Mouse (Mus musculus): ENCODE data around the gene Abl1. TPM values are rescaled to one million over a fixed set of nuclear protein-coding genes. Genes with fewer than 3 reads are reported as not detected.

Gene Abl1
- polyA plus RNA-seq, 1 experiment from 2014 or later: 41.2 TPM

- no peaks in the 10 kb centered on the region for H3K9me3 ChIP-seq (replicated peaks)
- no peak within 1 kb of the TSS for H3K4me3 ChIP-seq
- no peak within 1 kb of the TSS for H3K4me2 ChIP-seq
- peaks cover 20% of the 10 kb centered on the region for H3K4me1 ChIP-seq (replicated peaks)
- H3K36me3 ChIP-seq: 0 out of 2 replicates have a peak, but pooled peaks cover 2% of the 10 kb centered on the region
- no peak within 1 kb of the TSS for H3K9ac ChIP-seq
- H3K27ac ChIP-seq (ENCODE audit: poor library complexity, severe bottlenecking): no peak within 1 kb of the TSS
- peaks cover 37% of the 10 kb centered on the region for H3K27me3 ChIP-seq (replicated peaks)
- WGBS: 48% methylated on average over 12 of the region's 12 CpGs
- no peak for ATAC-seq (ENCODE audit: insufficient number of reproducible peaks, low FRiP score)
These were observed 122.3 kb downstream of the Abl1 start, which contains the start of gene Qrfp for GRCm38 (mm10) chr2:31810444-31810843. Gene Qrfp, minus strand, starts transcription at chr2:31810580.

- no peak for ATAC-seq (ENCODE audit: insufficient number of reproducible peaks, low FRiP score)
- WGBS: 74% methylated on average over 14 of the region's 14 CpGs
- peaks cover 45% of the 10 kb centered on the region for H3K27me3 ChIP-seq (replicated peaks)
These were observed 123.1 kb downstream of the Abl1 start for GRCm38 (mm10) chr2:31811086-31811958.

GRCm38 (mm10) chr2:31813641-31814040 is 125.5 kb downstream of the Abl1 start:
- no peaks in the 10 kb centered on the region for H3K9me3 ChIP-seq (replicated peaks)
- H3K4me3 ChIP-seq: no peak overlapping the region
- no peak overlapping the region for H3K4me2 ChIP-seq
- no peak overlapping the region for H3K9ac ChIP-seq
- ATAC-seq (ENCODE audit: insufficient number of reproducible peaks, low FRiP score): no peak
- WGBS: 74% methylated on average over 4 of the region's 4 CpGs
- no peak overlapping the region for H3K27ac ChIP-seq (ENCODE audit: poor library complexity, severe bottlenecking)
- no peaks in the 10 kb centered on the region for H3K36me3 ChIP-seq
- H3K27me3 ChIP-seq (replicated peaks): peaks cover 67% of the 10 kb centered on the region
- peaks cover 14% of the 10 kb centered on the region for H3K4me1 ChIP-seq (replicated peaks)

More at GRCm38 (mm10) chr2:31811086-31811958, 123.1 kb downstream of the Abl1 start:
- no peak overlapping the region for H3K4me3 ChIP-seq
- no peak overlapping the region for H3K9ac ChIP-seq
- no peak overlapping the region for H3K4me2 ChIP-seq
- no peak overlapping the region for H3K27ac ChIP-seq (ENCODE audit: poor library complexity, severe bottlenecking)
- H3K4me1 ChIP-seq (replicated peaks): peaks cover 20% of the 10 kb centered on the region
- no peaks in the 10 kb centered on the region for H3K9me3 ChIP-seq (replicated peaks)
- H3K36me3 ChIP-seq: no peaks in the 10 kb centered on the region

GRCm38 (mm10) chr2:31814699-31815098 is 126.5 kb downstream of the Abl1 start:
- Histone ChIP-seq H3K4me1 (replicated peaks) (peaks cover 7% of the 10 kb centered on the region), H3K4me2 (no peak overlapping the region), H3K4me3 (no peak overlapping the region), H3K9me3 (replicated peaks) (no peaks in the 10 kb centered on the region), H3K27me3 (replicated peaks) (peaks cover 66% of the 10 kb centered on the region), H3K9ac (no peak overlapping the region), H3K27ac (ENCODE audit: poor library complexity, severe bottlenecking) (no peak overlapping the region), H3K36me3 (no peaks in the 10 kb centered on the region)
- WGBS: 69% methylated on average over 7 of the region's 7 CpGs
- ATAC-seq (ENCODE audit: insufficient number of reproducible peaks, low FRiP score): no peak

GRCm38 (mm10) chr2:31815367-31815766 is 127.2 kb downstream of the Abl1 start:
- H3K36me3 ChIP-seq: no peaks in the 10 kb centered on the region
- H3K27me3 ChIP-seq (replicated peaks): peaks cover 67% of the 10 kb centered on the region
- H3K4me3 ChIP-seq: no peak overlapping the region
- H3K27ac ChIP-seq (ENCODE audit: poor library complexity, severe bottlenecking): no peak overlapping the region
- H3K9me3 ChIP-seq (replicated peaks): no peaks in the 10 kb centered on the region
- H3K4me2 ChIP-seq: no peak overlapping the region
- ATAC-seq (ENCODE audit: insufficient number of reproducible peaks, low FRiP score): no peak
- H3K9ac ChIP-seq: no peak overlapping the region
- WGBS: 24% methylated on average over 5 of the region's 5 CpGs
- peaks cover 1% of the 10 kb centered on the region; the same call in 1 of the 2 replicates for H3K4me1 ChIP-seq (replicated peaks)

GRCm38 (mm10) chr2:31822524-31823371 is 134.6 kb downstream of the Abl1 start:
- peak; percentile 31; the same call in 1 of the 2 replicates for ATAC-seq (ENCODE audit: insufficient number of reproducible peaks, low FRiP score)
- H3K27ac ChIP-seq (ENCODE audit: poor library complexity, severe bottlenecking): no peak overlapping the region

GRCm38 (mm10) chr2:31823933-31824730 is 136.0 kb downstream of the Abl1 start:
- H3K4me1 ChIP-seq (replicated peaks): peaks cover 26% of the 10 kb centered on the region
- H3K27ac ChIP-seq (ENCODE audit: poor library complexity, severe bottlenecking): no peak overlapping the region
- H3K4me3 ChIP-seq: no peak overlapping the region
- ATAC-seq (ENCODE audit: insufficient number of reproducible peaks, low FRiP score): no peak
- H3K27me3 ChIP-seq (replicated peaks): peaks cover 66% of the 10 kb centered on the region
- no peak overlapping the region for H3K4me2 ChIP-seq
- 73% methylated on average over 14 of the region's 15 CpGs for WGBS
- H3K9ac ChIP-seq: no peak overlapping the region
- no peaks in the 10 kb centered on the region for H3K36me3 ChIP-seq
- H3K9me3 ChIP-seq (replicated peaks): no peaks in the 10 kb centered on the region

More at GRCm38 (mm10) chr2:31822524-31823371, 134.6 kb downstream of the Abl1 start:
- WGBS: 12% methylated on average over 39 of the region's 39 CpGs
- Histone ChIP-seq H3K27me3 (replicated peaks) (peaks cover 69% of the 10 kb centered on the region), H3K36me3 (no peaks in the 10 kb centered on the region), H3K4me3 (peak overlapping the region; percentile 30), H3K9me3 (replicated peaks) (no peaks in the 10 kb centered on the region), H3K9ac (peak overlapping the region; percentile 39; the same call in 1 of the 2 replicates), H3K4me1 (replicated peaks) (peaks cover 20% of the 10 kb centered on the region), H3K4me2 (peak overlapping the region; percentile 67)

- Histone ChIP-seq H3K4me1 (replicated peaks) (peaks cover 26% of the 10 kb centered on the region), H3K4me2 (no peak overlapping the region), H3K4me3 (no peak overlapping the region), H3K9me3 (replicated peaks) (no peaks in the 10 kb centered on the region), H3K27me3 (replicated peaks) (peaks cover 63% of the 10 kb centered on the region), H3K9ac (no peak overlapping the region), H3K27ac (ENCODE audit: poor library complexity, severe bottlenecking) (no peak overlapping the region), H3K36me3 (no peaks in the 10 kb centered on the region)
- no peak for ATAC-seq (ENCODE audit: insufficient number of reproducible peaks, low FRiP score)
- 74% methylated on average over 16 of the region's 16 CpGs for WGBS
These were observed 137.3 kb downstream of the Abl1 start for GRCm38 (mm10) chr2:31825469-31825911.

- Histone ChIP-seq H3K9me3 (replicated peaks) (no peaks in the 10 kb centered on the region), H3K4me1 (replicated peaks) (peaks cover 26% of the 10 kb centered on the region), H3K36me3 (no peaks in the 10 kb centered on the region), H3K27me3 (replicated peaks) (peaks cover 54% of the 10 kb centered on the region), H3K4me2 (no peak overlapping the region), H3K27ac (ENCODE audit: poor library complexity, severe bottlenecking) (no peak overlapping the region), H3K9ac (no peak overlapping the region), H3K4me3 (no peak overlapping the region)
- ATAC-seq (ENCODE audit: insufficient number of reproducible peaks, low FRiP score): no peak
- 81% methylated on average over 14 of the region's 14 CpGs for WGBS
These were observed 138.2 kb downstream of the Abl1 start for GRCm38 (mm10) chr2:31826094-31827085.

Data from heart, embryonic 12.5 days (tissue).